Mouse (Mus musculus) liver, adult 2 months (tissue): ENCODE results near the gene Fasn.
"Not testable (repeated sequence)": the region's sequence is repeated elsewhere in the genome, so short reads cannot be mapped to it uniquely, and the experiment has no call there.

Experiments
- CTCF ChIP-seq: fragments of 200-500 bp; IDR thresholded peaks from 2 replicates; pipeline ENCODE4 v1.5.1; 2011; ENCODE audit warnings: low read depth, low read length, control low read depth
- POLR2A ChIP-seq: fragments of 200-500 bp; IDR thresholded peaks from 2 replicates; pipeline ENCODE4 v1.6.1; 2011; ENCODE audit warnings: low read length, control low read depth; ENCODE audit not compliant: insufficient read depth; ENCODE audit errors: extremely low read depth

GRCm38 (mm10) chr11:120788460-120788859 is 35.9 kb downstream of the Fasn start:
- not testable (repeated sequence) for TF ChIP-seq CTCF, POLR2A
